Comparison of ENCODE assay signal across 8 mouse cellular contexts in the genomic region with DNA sequence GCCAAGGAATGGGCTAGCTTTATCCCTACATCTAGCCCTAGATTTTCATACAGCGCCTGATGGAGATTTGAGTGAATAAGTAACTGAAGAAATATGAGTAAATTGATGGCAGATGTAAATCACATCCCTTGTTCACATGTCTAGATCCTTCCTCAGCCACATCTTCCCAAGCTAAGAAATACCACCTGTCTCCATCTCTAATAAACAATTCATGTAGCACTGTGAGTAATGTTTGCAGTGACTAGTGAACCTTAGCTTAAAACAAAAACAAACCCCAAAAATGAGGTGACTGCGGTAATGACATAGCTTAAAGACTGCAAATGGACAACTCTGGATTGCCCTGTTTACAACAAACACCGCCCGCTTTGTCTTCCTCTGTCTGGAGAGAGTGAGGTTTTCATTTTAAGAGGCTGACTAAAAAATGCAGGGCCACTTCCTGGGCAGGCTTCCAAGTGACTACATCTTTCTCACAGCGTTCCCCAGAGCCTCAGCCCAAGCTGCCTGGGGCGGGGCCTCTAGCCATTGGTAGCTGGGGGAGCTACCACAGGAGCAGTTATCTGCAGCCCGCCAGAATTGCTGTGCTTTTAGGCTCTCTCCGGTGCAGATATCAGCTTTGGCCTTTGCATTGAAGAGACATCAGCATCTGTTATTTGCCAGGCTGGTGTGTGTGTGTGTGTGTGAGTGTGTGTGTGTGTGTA. TPM values are rescaled to one million over a fixed set of nuclear protein-coding genes. Genes with fewer than 3 reads are reported as not detected.
DNase-seq lines count a peak whose midpoint lies in the region; ATAC-seq and TF ChIP-seq lines count a peak whose summit lies in the region.

No protein-coding gene starts in this region.

- peaks cover 4% of the 10 kb centered on the region; the same call in 1 of the 2 replicates for H3K27me3 ChIP-seq in embryonic facial prominence, embryonic 15.5 days
- H3K27me3 ChIP-seq in liver, embryonic 15.5 days = no peaks in the 10 kb centered on the region
- no peaks in the 10 kb centered on the region for H3K27me3 ChIP-seq in neural tube, embryonic 12.5 days (replicated peaks)
- no peaks in the 10 kb centered on the region for H3K27me3 ChIP-seq in thymus, adult 2 months (ENCODE audit: control insufficient read depth, insufficient read depth, low read length)

- no peaks in the 10 kb centered on the region for H3K9me3 ChIP-seq in embryonic facial prominence, embryonic 15.5 days (replicated peaks)
- H3K9me3 ChIP-seq in liver, embryonic 15.5 days (replicated peaks) = no peaks in the 10 kb centered on the region
- no peaks in the 10 kb centered on the region for H3K9me3 ChIP-seq in neural tube, embryonic 12.5 days

- no peak overlapping the region for H3K27ac ChIP-seq in embryonic facial prominence, embryonic 15.5 days (replicated peaks)
- peak overlapping the region; percentile 87 for H3K27ac ChIP-seq in liver, embryonic 15.5 days (replicated peaks)
- no peak overlapping the region for H3K27ac ChIP-seq in neural tube, embryonic 12.5 days
- no peak overlapping the region for H3K27ac ChIP-seq in thymus, adult 2 months (ENCODE audit: control insufficient read depth, insufficient read depth, low read length)

- TF ChIP-seq POLR2A in thymus, adult 2 months (IDR thresholded peaks at IDR 0.05; ENCODE audit: control insufficient read depth, extremely low read depth, insufficient read depth, low read length, poor library complexity) = no peak

- no peaks in the 10 kb centered on the region for H3K36me3 ChIP-seq in embryonic facial prominence, embryonic 15.5 days
- 0 out of 2 replicates have a peak, but pooled peaks cover 6% of the 10 kb centered on the region for H3K36me3 ChIP-seq in liver, embryonic 15.5 days (replicated peaks)
- no peaks in the 10 kb centered on the region for H3K36me3 ChIP-seq in neural tube, embryonic 12.5 days
- H3K36me3 ChIP-seq in thymus, adult 2 months (ENCODE audit: control insufficient read depth, insufficient read depth, low read length) = no peaks in the 10 kb centered on the region

- WGBS in embryonic facial prominence, embryonic 15.5 days = 29% methylated on average over 8 of the region's 8 CpGs
- 33% methylated on average over 8 of the region's 8 CpGs for WGBS in liver, embryonic 15.5 days (ENCODE audit: insufficient replicate concordance)
- 59% methylated on average over 8 of the region's 8 CpGs for WGBS in neural tube, embryonic 12.5 days
- WGBS in thymus, adult 2 months = 23% methylated on average over 8 of the region's 8 CpGs

- H3K4me3 ChIP-seq in embryonic facial prominence, embryonic 15.5 days (replicated peaks) = no peak overlapping the region
- H3K4me3 ChIP-seq in liver, embryonic 15.5 days (replicated peaks) = peak overlapping the region; percentile 26
- no peak overlapping the region for H3K4me3 ChIP-seq in neural tube, embryonic 12.5 days
- no peak overlapping the region for H3K4me3 ChIP-seq in thymus, adult 2 months (ENCODE audit: control insufficient read depth, insufficient read depth, low read length)

- peak; percentile 64 for DNase-seq in adrenal gland, postnatal 25 days
- DNase-seq in heart, adult 8-10 months (ENCODE audit: low spot score) = peak; percentile 28
- DNase-seq in kidney, postnatal 10 days = peak; percentile 65
- DNase-seq in thymus, adult 2 months = peak; percentile 27

- H3K9ac ChIP-seq in embryonic facial prominence, embryonic 15.5 days = no peak overlapping the region
- H3K9ac ChIP-seq in liver, embryonic 15.5 days = no peak overlapping the region
- no peak overlapping the region for H3K9ac ChIP-seq in neural tube, embryonic 12.5 days

- H3K4me1 ChIP-seq in embryonic facial prominence, embryonic 15.5 days = no peaks in the 10 kb centered on the region
- H3K4me1 ChIP-seq in liver, embryonic 15.5 days (replicated peaks) = peaks cover 31% of the 10 kb centered on the region
- no peaks in the 10 kb centered on the region for H3K4me1 ChIP-seq in neural tube, embryonic 12.5 days
- no peaks in the 10 kb centered on the region for H3K4me1 ChIP-seq in thymus, adult 2 months (replicated peaks; ENCODE audit: control insufficient read depth, insufficient read depth, low read length)

- TF ChIP-seq CTCF in thymus, adult 2 months (IDR thresholded peaks at IDR 0.05; ENCODE audit: borderline replicate concordance, control insufficient read depth, extremely low read depth, insufficient read depth, low read length, poor library complexity) = no peak

- ATAC-seq in CD4-positive, CD25-positive, alpha-beta regulatory T cell, adult 4 months = peak; percentile 91
- peak; percentile 76 for ATAC-seq in embryonic facial prominence, embryonic 15.5 days (ENCODE audit: insufficient number of reproducible peaks, low FRiP score, low TSS enrichment, low read depth)
- peak; percentile 98 for ATAC-seq in liver, embryonic 15.5 days (ENCODE audit: insufficient read depth)
- ATAC-seq in neural tube, embryonic 12.5 days (ENCODE audit: low FRiP score, low read depth) = 0 out of 2 replicates have a peak, but pooled peaks have one; percentile 56

- H3K4me2 ChIP-seq in embryonic facial prominence, embryonic 15.5 days (replicated peaks) = peak overlapping the region; percentile 24; the same call in 1 of the 2 replicates
- H3K4me2 ChIP-seq in liver, embryonic 15.5 days = peak overlapping the region; percentile 54
- H3K4me2 ChIP-seq in neural tube, embryonic 12.5 days (replicated peaks) = no peak overlapping the region

RNA-seq across cellular contexts. Expression of gene Pcyt1b, which starts 46.0 kb away (rescaled TPM):
- polyA plus RNA-seq in CD4-positive, CD25-positive, alpha-beta regulatory T cell, adult 4 months (2017; shearing (Covaris generic)) = 1 to 10 TPM; 1.7 to 2.2 TPM
- 0.67 and 1.3 TPM in 2 replicates for total RNA-seq in adrenal gland, postnatal 25 days (2021)
- polyA plus RNA-seq in embryonic facial prominence, embryonic 15.5 days (2015; fragmentation: Nextera tagmentation; extraction: Ambion mirVana) = 3.5 and 4.0 TPM in 2 replicates
- under 1 TPM; 0.09 to 0.20 (median 0.18) TPM for total RNA-seq in heart, adult 8-10 months (2022)
- polyA plus RNA-seq in liver, embryonic 15.5 days (2015; fragmentation: Nextera tagmentation; extraction: Ambion mirVana) = 7.9 and 8.1 TPM in 2 replicates
- 16.4 and 18.6 TPM in 2 replicates for polyA plus RNA-seq in neural tube, embryonic 12.5 days (2016; fragmentation: Nextera tagmentation; extraction: Ambion mirVana)
- 0.40 TPM in 2 replicates for polyA plus RNA-seq in thymus, adult 2 months (2012; rRNA removed)
